Mouse (Mus musculus): ENCODE data around the gene Apip. TPM values are rescaled to one million over a fixed set of nuclear protein-coding genes. Genes with fewer than 3 reads are reported as not detected.

Apip gene
- polyA plus RNA-seq (2015; fragmentation: Nextera tagmentation; extraction: Ambion mirVana) = 52.7 and 52.8 TPM in 2 replicates

GRCm38 (mm10) chr2:103073219-103073982 is at the start of gene Apip, which contains the start of gene Pdhx:
TSS of gene Apip (plus strand) at chr2:103073675.
TSS of gene Pdhx (minus strand) at chr2:103073513.

Other genes starting within 250 kb of the Apip start
- gene Cd44, start 172.0 kb upstream of the Apip start, polyA plus RNA-seq (2015; fragmentation: Nextera tagmentation; extraction: Ambion mirVana) = 35.3 and 42.9 TPM in 2 replicates
- gene Pdhx, start 162 bp upstream of the Apip start, polyA plus RNA-seq (2015; fragmentation: Nextera tagmentation; extraction: Ambion mirVana) = 20.3 and 21.7 TPM in 2 replicates
- gene Ehf, start 229.6 kb downstream of the Apip start, polyA plus RNA-seq (2015; fragmentation: Nextera tagmentation; extraction: Ambion mirVana) = 0.04 and 0.12 TPM in 2 replicates